Mouse (Mus musculus): Measurements from ENCODE around the gene Skint1. TPM values are rescaled to one million over a fixed set of nuclear protein-coding genes. Genes with fewer than 3 reads are reported as not detected.
"Not testable (repeated sequence)": the region's sequence is repeated elsewhere in the genome, so short reads cannot be mapped to it uniquely, and the experiment has no call there.

The Skint1 gene
- polyA plus RNA-seq (2015; fragmentation: Nextera tagmentation; extraction: Ambion mirVana): not detected in 2 replicates

GRCm38 (mm10) chr4:112005969-112006368 is at the start of gene Skint1:
Gene Skint1 (plus strand): TSS chr4:112006269.
- Histone ChIP-seq H3K36me3 (ENCODE audit: control insufficient read depth, insufficient read depth) (no peaks in the 10 kb centered on the region), H3K9ac (ENCODE audit: low read depth, low read length) (no peak within 1 kb of the TSS), H3K9me3 (replicated peaks; ENCODE audit: control insufficient read depth, low read length) (no peaks in the 10 kb centered on the region), H3K4me1 (ENCODE audit: control insufficient read depth, low read depth, low read length) (no peaks in the 10 kb centered on the region), H3K4me2 (ENCODE audit: low read depth, low read length) (no peak within 1 kb of the TSS), H3K27me3 (ENCODE audit: control insufficient read depth, insufficient read depth, low read depth, low read length) (no peaks in the 10 kb centered on the region), H3K27ac (ENCODE audit: low read length) (no peak within 1 kb of the TSS), H3K4me3 (ENCODE audit: low read depth, low read length) (no peak within 1 kb of the TSS)
- ATAC-seq (ENCODE audit: low read depth): no peak

- no peak for ATAC-seq (ENCODE audit: low read depth)
- Histone ChIP-seq H3K27ac (ENCODE audit: low read length) (no peak overlapping the region), H3K9ac (ENCODE audit: low read depth, low read length) (no peak overlapping the region), H3K36me3 (ENCODE audit: control insufficient read depth, insufficient read depth) (no peaks in the 10 kb centered on the region), H3K9me3 (replicated peaks; ENCODE audit: control insufficient read depth, low read length) (no peaks in the 10 kb centered on the region), H3K4me2 (ENCODE audit: low read depth, low read length) (no peak overlapping the region), H3K4me1 (ENCODE audit: control insufficient read depth, low read depth, low read length) (no peaks in the 10 kb centered on the region), H3K4me3 (ENCODE audit: low read depth, low read length) (no peak overlapping the region), H3K27me3 (ENCODE audit: control insufficient read depth, insufficient read depth, low read depth, low read length) (no peaks in the 10 kb centered on the region)
- 7% methylated on average over 1 of the region's 1 CpGs for WGBS (ENCODE audit: insufficient replicate concordance)
Measured at GRCm38 (mm10) chr4:111961309-111961708, 44.8 kb upstream of the Skint1 start.

- WGBS (ENCODE audit: insufficient replicate concordance): 39% methylated on average over 1 of the region's 1 CpGs
- not testable (repeated sequence) for H3K4me2 ChIP-seq (ENCODE audit: low read depth, low read length); H3K27ac ChIP-seq (ENCODE audit: low read length); H3K9me3 ChIP-seq (replicated peaks; ENCODE audit: control insufficient read depth, low read length); H3K36me3 ChIP-seq (ENCODE audit: control insufficient read depth, insufficient read depth); H3K9ac ChIP-seq (ENCODE audit: low read depth, low read length); H3K4me1 ChIP-seq (ENCODE audit: control insufficient read depth, low read depth, low read length); H3K27me3 ChIP-seq (ENCODE audit: control insufficient read depth, insufficient read depth, low read depth, low read length); ATAC-seq (ENCODE audit: low read depth); H3K4me3 ChIP-seq (ENCODE audit: low read depth, low read length)
Measured at GRCm38 (mm10) chr4:111963241-111963640, 42.8 kb upstream of the Skint1 start.

- Histone ChIP-seq H3K36me3 (ENCODE audit: control insufficient read depth, insufficient read depth) (no peaks in the 10 kb centered on the region), H3K9ac (ENCODE audit: low read depth, low read length) (no peak overlapping the region), H3K4me1 (ENCODE audit: control insufficient read depth, low read depth, low read length) (no peaks in the 10 kb centered on the region), H3K4me2 (ENCODE audit: low read depth, low read length) (no peak overlapping the region), H3K27ac (ENCODE audit: low read length) (no peak overlapping the region), H3K9me3 (replicated peaks; ENCODE audit: control insufficient read depth, low read length) (no peaks in the 10 kb centered on the region), H3K4me3 (ENCODE audit: low read depth, low read length) (no peak overlapping the region), H3K27me3 (ENCODE audit: control insufficient read depth, insufficient read depth, low read depth, low read length) (no peaks in the 10 kb centered on the region)
- WGBS (ENCODE audit: insufficient replicate concordance): 48% methylated on average over 3 of the region's 3 CpGs
- no peak for ATAC-seq (ENCODE audit: low read depth)
Measured at GRCm38 (mm10) chr4:111963669-111964068, 42.4 kb upstream of the Skint1 start.

- Histone ChIP-seq H3K9me3 (replicated peaks; ENCODE audit: control insufficient read depth, low read length) (no peaks in the 10 kb centered on the region; the same call in 1 of the 2 replicates), H3K9ac (ENCODE audit: low read depth, low read length) (no peak within 1 kb of the TSS), H3K36me3 (ENCODE audit: control insufficient read depth, insufficient read depth) (no peaks in the 10 kb centered on the region), H3K4me2 (ENCODE audit: low read depth, low read length) (no peak within 1 kb of the TSS), H3K4me3 (ENCODE audit: low read depth, low read length) (no peak within 1 kb of the TSS), H3K4me1 (ENCODE audit: control insufficient read depth, low read depth, low read length) (no peaks in the 10 kb centered on the region), H3K27ac (ENCODE audit: low read length) (no peak within 1 kb of the TSS), H3K27me3 (ENCODE audit: control insufficient read depth, insufficient read depth, low read depth, low read length) (no peaks in the 10 kb centered on the region)
- 68% methylated on average over 1 of the region's 1 CpGs for WGBS (ENCODE audit: insufficient replicate concordance)
- no peak for ATAC-seq (ENCODE audit: low read depth)
Measured at GRCm38 (mm10) chr4:111972623-111973022, 33.4 kb upstream of the Skint1 start, which contains the start of gene Skint7. Gene Skint7 (plus strand): TSS chr4:111972923.

- no peak for ATAC-seq (ENCODE audit: low read depth)
- no peaks in the 10 kb centered on the region for H3K4me1 ChIP-seq (ENCODE audit: control insufficient read depth, low read depth, low read length)
- no peaks in the 10 kb centered on the region for H3K9me3 ChIP-seq (replicated peaks; ENCODE audit: control insufficient read depth, low read length)
- H3K4me3 ChIP-seq (ENCODE audit: low read depth, low read length): no peak within 1 kb of the TSS
- H3K27ac ChIP-seq (ENCODE audit: low read length): no peak within 1 kb of the TSS
- H3K36me3 ChIP-seq (ENCODE audit: control insufficient read depth, insufficient read depth): no peaks in the 10 kb centered on the region
- H3K27me3 ChIP-seq (ENCODE audit: control insufficient read depth, insufficient read depth, low read depth, low read length): no peaks in the 10 kb centered on the region
- H3K4me2 ChIP-seq (ENCODE audit: low read depth, low read length): no peak within 1 kb of the TSS
- H3K9ac ChIP-seq (ENCODE audit: low read depth, low read length): no peak within 1 kb of the TSS
Measured at GRCm38 (mm10) chr4:112071716-112072115, 65.6 kb downstream of the Skint1 start, which contains the start of gene Skint4. Gene Skint4 (plus strand): TSS chr4:112072016.

Other genes with a start within 250 kb of the Skint1 start
- 0.04 TPM in 1 of 2 replicates, not detected in the other for gene Slc5a9, start 103.4 kb upstream of the Skint1 start, polyA plus RNA-seq (2015; fragmentation: Nextera tagmentation; extraction: Ambion mirVana)
- not detected in 2 replicates for gene Skint8, start 86.9 kb upstream of the Skint1 start, polyA plus RNA-seq (2015; fragmentation: Nextera tagmentation; extraction: Ambion mirVana)
- not detected in 2 replicates for gene Skint7, start 33.3 kb upstream of the Skint1 start, polyA plus RNA-seq (2015; fragmentation: Nextera tagmentation; extraction: Ambion mirVana)
- gene Skint4, start 65.7 kb downstream of the Skint1 start, polyA plus RNA-seq (2015; fragmentation: Nextera tagmentation; extraction: Ambion mirVana): not detected in 2 replicates
- 0.04 and 0.07 TPM in 2 replicates for gene Skint3, start 226.0 kb downstream of the Skint1 start, polyA plus RNA-seq (2015; fragmentation: Nextera tagmentation; extraction: Ambion mirVana)